Mouse (Mus musculus): ENCODE results near the gene Insl3.

GRCm38 (mm10) chr8:71711574-71711973, 22.6 kb downstream of the Insl3 start:
- TF ChIP-seq POLR2A (IDR thresholded peaks at IDR 0.05; ENCODE audit: control insufficient read depth, low read depth, low read length) (no peak), CTCF (IDR thresholded peaks at IDR 0.05; ENCODE audit: control insufficient read depth, insufficient read depth, insufficient replicate concordance, low read depth, low read length) (no peak)

Measured in testis, adult 2 months (tissue).